Mouse (Mus musculus) megakaryocyte, adult 5-6 weeks (primary cell): ENCODE results near the gene Camkk1. TPM values are rescaled to one million over a fixed set of nuclear protein-coding genes. Genes with fewer than 3 reads are reported as not detected.
A peak's percentile ranks its signal among the peaks of the same experiment; 100 is the strongest.

Experiments
- ATAC-seq: 2 replicates; pipeline ENCODE4 v1.8.0; 2016; ENCODE audit warnings: mild to moderate bottlenecking, inconsistent platforms; ENCODE audit not compliant: poor library complexity, severe bottlenecking
- total RNA-seq, 2 experiments: library from RNA; stranded (forward) in 1 of 2; stranded (reverse) in 1 of 2; fragments of 153-499, 151-499 nt in 1 of 2; fragments of 221-1000, 200-1000 nt in 1 of 2; gene quantifications; 2 replicates each; pipeline versions ENCODE4 v1.2.3 to v1.2.4; 2015 to 2017

Gene Camkk1
- total RNA-seq, 2 experiments from 2014 or later: 0.51 to 1.2 TPM

GRCm38 (mm10) chr11:73014831-73015344 lies 3.9 kb upstream of the Camkk1 start:
- no peak for ATAC-seq

- no peak for ATAC-seq
Observed at GRCm38 (mm10) chr11:73015391-73016102, 3.3 kb upstream of the Camkk1 start.

GRCm38 (mm10) chr11:73016103-73016420 lies 2.7 kb upstream of the Camkk1 start:
- no peak for ATAC-seq

- peak; percentile 34 for ATAC-seq
Observed at GRCm38 (mm10) chr11:73019147-73019795, 463 bp downstream of the Camkk1 start.

- ATAC-seq: no peak
Observed at GRCm38 (mm10) chr11:73020953-73021800, 2.4 kb downstream of the Camkk1 start.

GRCm38 (mm10) chr11:73023099-73023498 lies 4.3 kb downstream of the Camkk1 start:
- ATAC-seq: no peak

GRCm38 (mm10) chr11:73023827-73024226 lies 5.0 kb downstream of the Camkk1 start:
- 0 out of 2 replicates have a peak, but pooled peaks have one; percentile 1 for ATAC-seq

- peak; percentile 92 for ATAC-seq
Observed at GRCm38 (mm10) chr11:73024236-73024904, 5.6 kb downstream of the Camkk1 start.

GRCm38 (mm10) chr11:73026961-73027360 lies 8.2 kb downstream of the Camkk1 start:
- no peak for ATAC-seq

- ATAC-seq: peak; percentile 96
Observed at GRCm38 (mm10) chr11:73030821-73031498, 12.2 kb downstream of the Camkk1 start.

GRCm38 (mm10) chr11:73031536-73031935 lies 12.7 kb downstream of the Camkk1 start:
- ATAC-seq: no peak

GRCm38 (mm10) chr11:73036077-73036476 lies 17.3 kb downstream of the Camkk1 start:
- no peak for ATAC-seq

GRCm38 (mm10) chr11:73036889-73037288 lies 18.1 kb downstream of the Camkk1 start:
- no peak for ATAC-seq

- no peak for ATAC-seq
Observed at GRCm38 (mm10) chr11:73037691-73038090, 18.9 kb downstream of the Camkk1 start.

GRCm38 (mm10) chr11:73039102-73039799 lies 20.4 kb downstream of the Camkk1 start:
- peak; percentile 84 for ATAC-seq

GRCm38 (mm10) chr11:73044229-73044755 lies 25.5 kb downstream of the Camkk1 start:
- no peak for ATAC-seq

- ATAC-seq: no peak
Observed at GRCm38 (mm10) chr11:73044789-73045188, 26.0 kb downstream of the Camkk1 start.

- peak; percentile 98 for ATAC-seq
Observed at GRCm38 (mm10) chr11:73047542-73047996, 28.8 kb downstream of the Camkk1 start, which contains the start of gene Ncbp3. Ncbp3 (plus strand) TSS chr11:73047783.
